Mouse (Mus musculus) cerebellum, adult 11 months (tissue): ENCODE measurements around the gene Hhatl.
A peak's percentile ranks its signal among the peaks of the same experiment; 100 is the strongest.

Source experiments
- DNase-seq: peaks from one replicate; pipeline ENCODE4 v3.0.0; 2022

The Hhatl gene

GRCm38 (mm10) chr9:121802747-121803146 lies 10.4 kb upstream of the Hhatl start:
- DNase-seq = no peak

- no peak for DNase-seq
Measured at GRCm38 (mm10) chr9:121798887-121799520, 6.7 kb upstream of the Hhatl start.

GRCm38 (mm10) chr9:121797722-121798121 lies 5.4 kb upstream of the Hhatl start:
- DNase-seq = no peak

- no peak for DNase-seq
Measured at GRCm38 (mm10) chr9:121794972-121795539, 2.7 kb upstream of the Hhatl start.

- DNase-seq = peak; percentile 43
Measured at GRCm38 (mm10) chr9:121791206-121791605, 1.1 kb downstream of the Hhatl start.

GRCm38 (mm10) chr9:121786359-121786758 lies 5.9 kb downstream of the Hhatl start:
- DNase-seq = no peak

GRCm38 (mm10) chr9:121785261-121785660 lies 7.0 kb downstream of the Hhatl start:
- no peak for DNase-seq

GRCm38 (mm10) chr9:121784801-121785200 lies 7.5 kb downstream of the Hhatl start:
- DNase-seq = no peak

GRCm38 (mm10) chr9:121778066-121778624 lies 14.2 kb downstream of the Hhatl start:
- no peak for DNase-seq

- no peak for DNase-seq
Measured at GRCm38 (mm10) chr9:121777484-121778065, 14.7 kb downstream of the Hhatl start, which contains the start of gene Klhl40. Gene Klhl40 (plus strand): TSS chr9:121777607.

GRCm38 (mm10) chr9:121776511-121776910 lies 15.8 kb downstream of the Hhatl start:
- DNase-seq = no peak

- no peak for DNase-seq
Measured at GRCm38 (mm10) chr9:121775951-121776350, 16.4 kb downstream of the Hhatl start.

GRCm38 (mm10) chr9:121772412-121772811 lies 19.9 kb downstream of the Hhatl start:
- no peak for DNase-seq

- DNase-seq = peak; percentile 38
Measured at GRCm38 (mm10) chr9:121765166-121765855, 27.0 kb downstream of the Hhatl start.

GRCm38 (mm10) chr9:121763716-121764115 lies 28.6 kb downstream of the Hhatl start:
- DNase-seq = no peak

- DNase-seq = no peak
Measured at GRCm38 (mm10) chr9:121762761-121763160, 29.5 kb downstream of the Hhatl start.

GRCm38 (mm10) chr9:121762248-121762647 lies 30.1 kb downstream of the Hhatl start:
- DNase-seq = no peak

GRCm38 (mm10) chr9:121761787-121762186 lies 30.5 kb downstream of the Hhatl start:
- no peak for DNase-seq

- no peak for DNase-seq
Measured at GRCm38 (mm10) chr9:121761091-121761665, 31.1 kb downstream of the Hhatl start.

- DNase-seq = peak; percentile 48
Measured at GRCm38 (mm10) chr9:121760271-121761090, 31.8 kb downstream of the Hhatl start.

GRCm38 (mm10) chr9:121759091-121760081 lies 32.9 kb downstream of the Hhatl start, which contains the start of gene Zfp651:
Gene Zfp651 (plus strand): TSS chr9:121759330.
- DNase-seq = peak; percentile 58
